Comparison of ENCODE assay signal across 8 mouse cellular contexts in the genomic region with DNA sequence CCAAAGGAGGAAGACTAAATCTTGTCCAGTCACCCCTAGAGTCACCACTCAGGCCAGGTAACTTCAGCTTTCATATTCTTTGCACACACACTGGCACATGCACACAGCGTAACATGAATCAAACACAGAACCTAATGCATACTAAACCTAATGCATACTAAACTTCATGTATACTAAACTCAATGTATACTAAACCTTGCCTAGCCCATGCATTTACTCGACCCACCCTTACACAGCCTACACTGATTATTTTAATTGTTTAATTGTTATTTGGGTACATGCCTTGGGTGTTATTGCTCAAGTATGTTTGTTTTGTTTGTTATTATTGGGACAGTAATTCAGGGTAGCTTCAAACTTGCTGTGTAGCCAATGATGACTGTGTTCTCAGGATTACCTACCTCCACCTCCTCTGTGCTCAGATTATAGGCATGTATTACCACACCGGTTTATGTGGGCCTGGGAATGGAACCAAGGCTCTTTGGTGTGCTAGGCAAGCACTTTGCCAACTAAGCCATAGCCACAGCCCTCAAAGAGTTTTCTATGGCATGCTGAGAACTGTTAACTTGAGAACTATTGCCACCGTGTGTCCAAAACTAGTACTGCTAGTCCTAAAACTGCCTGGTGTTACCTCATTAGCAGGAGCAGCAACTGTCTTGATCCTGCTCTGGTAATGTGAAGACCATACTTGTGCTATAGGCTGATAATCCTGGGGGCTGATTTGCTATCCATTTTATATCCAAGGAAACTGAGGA. TPM values are rescaled to one million over a fixed set of nuclear protein-coding genes. Genes with fewer than 3 reads are reported as not detected.
A peak's percentile ranks its signal among the peaks of the same experiment; 100 is the strongest.
DNase-seq lines count a peak whose midpoint lies in the region; ATAC-seq and TF ChIP-seq lines count a peak whose summit lies in the region.

No protein-coding gene starts in this region.

- peak; percentile 88 for TF ChIP-seq CTCF in kidney, postnatal 0 days (IDR thresholded peaks at IDR 0.05; ENCODE audit: low read depth)

- no peaks in the 10 kb centered on the region for H3K9me3 ChIP-seq in heart, embryonic 15.5 days (replicated peaks)
- H3K9me3 ChIP-seq in kidney, postnatal 0 days (replicated peaks; ENCODE audit: low read length): no peaks in the 10 kb centered on the region
- H3K9me3 ChIP-seq in stomach, embryonic 15.5 days: no peaks in the 10 kb centered on the region

- no peaks in the 10 kb centered on the region for H3K4me1 ChIP-seq in heart, embryonic 15.5 days (replicated peaks)
- H3K4me1 ChIP-seq in kidney, postnatal 0 days (replicated peaks; ENCODE audit: insufficient read depth, low read length): no peaks in the 10 kb centered on the region
- H3K4me1 ChIP-seq in stomach, embryonic 15.5 days: no peaks in the 10 kb centered on the region

- H3K27me3 ChIP-seq in heart, embryonic 15.5 days: no peaks in the 10 kb centered on the region
- H3K27me3 ChIP-seq in kidney, postnatal 0 days (ENCODE audit: insufficient read depth, low read length): no peaks in the 10 kb centered on the region
- H3K27me3 ChIP-seq in stomach, embryonic 15.5 days (replicated peaks): no peaks in the 10 kb centered on the region

- no peak overlapping the region for H3K9ac ChIP-seq in heart, embryonic 15.5 days
- no peak overlapping the region for H3K9ac ChIP-seq in kidney, postnatal 0 days (ENCODE audit: low read depth, low read length)
- H3K9ac ChIP-seq in stomach, embryonic 15.5 days: no peak overlapping the region

- H3K4me3 ChIP-seq in heart, embryonic 15.5 days: no peak overlapping the region
- no peak overlapping the region for H3K4me3 ChIP-seq in kidney, postnatal 0 days (replicated peaks; ENCODE audit: low read depth, low read length)
- H3K4me3 ChIP-seq in stomach, embryonic 15.5 days (replicated peaks): no peak overlapping the region

- 37% methylated on average over 4 of the region's 4 CpGs for WGBS in heart, embryonic 15.5 days
- 46% methylated on average over 4 of the region's 4 CpGs for WGBS in kidney, postnatal 0 days
- 48% methylated on average over 4 of the region's 4 CpGs for WGBS in stomach, embryonic 15.5 days

- no peak overlapping the region for H3K4me2 ChIP-seq in heart, embryonic 15.5 days
- H3K4me2 ChIP-seq in kidney, postnatal 0 days (ENCODE audit: low read length): no peak overlapping the region
- no peak overlapping the region for H3K4me2 ChIP-seq in stomach, embryonic 15.5 days

- no peak overlapping the region for H3K27ac ChIP-seq in heart, embryonic 15.5 days
- H3K27ac ChIP-seq in kidney, postnatal 0 days: no peak overlapping the region
- no peak overlapping the region for H3K27ac ChIP-seq in stomach, embryonic 15.5 days

- DNase-seq in CD4-positive, CD25-positive, alpha-beta regulatory T cell, adult 2 months (ENCODE audit: low read depth, low spot score): peak; percentile 92
- peak; percentile 63 for DNase-seq in adrenal gland, adult 8-10 months
- peak; percentile 88 for DNase-seq in kidney, postnatal 0 days (ENCODE audit: low spot score)
- DNase-seq in liver: peak; percentile 42

- H3K36me3 ChIP-seq in heart, embryonic 15.5 days: no peaks in the 10 kb centered on the region
- no peaks in the 10 kb centered on the region for H3K36me3 ChIP-seq in kidney, postnatal 0 days (ENCODE audit: insufficient read depth, low read length)
- H3K36me3 ChIP-seq in stomach, embryonic 15.5 days: no peaks in the 10 kb centered on the region

- peak; percentile 63; the same call in 1 of the 2 replicates for ATAC-seq in erythroid progenitor cell, adult 5-6 weeks (replicated peaks; ENCODE audit: low FRiP score, poor library complexity, severe bottlenecking)
- peak; percentile 31; the same call in 1 of the 2 replicates for ATAC-seq in heart, embryonic 15.5 days (replicated peaks; ENCODE audit: insufficient number of reproducible peaks, insufficient read depth, low FRiP score, low read depth)
- ATAC-seq in kidney, postnatal 0 days (replicated peaks; ENCODE audit: low FRiP score, low read depth): peak; percentile 74
- ATAC-seq in monocyte, adult 5-6 weeks (replicated peaks; ENCODE audit: insufficient number of reproducible peaks, low FRiP score, low TSS enrichment, poor library complexity, severe bottlenecking): peak; percentile 85
- ATAC-seq in stomach, embryonic 15.5 days (ENCODE audit: insufficient read depth, low FRiP score, low read depth): peak; percentile 65

RNA-seq across cellular contexts. Expression of a gene that starts 28.4 kb away (rescaled TPM):
- under 1 TPM; 0.22 to 0.87 (median 0.48) TPM for total RNA-seq in adrenal gland, adult 8-10 months (2022)
- not detected in 2 replicates for total RNA-seq in erythroid progenitor cell, adult 5-6 weeks (2015; ENCODE audit: low replicate concordance)
- 0.39 TPM in 1 of 2 replicates, not detected in the other for total RNA-seq in erythroid progenitor cell, adult 5-6 weeks (2017; ENCODE audit: low replicate concordance)
- polyA plus RNA-seq in heart, embryonic 15.5 days (2015; fragmentation: Nextera tagmentation; extraction: Ambion mirVana): 0.18 and 2.3 TPM in 2 replicates
- 0.05 and 0.08 TPM in 2 replicates for polyA plus RNA-seq in kidney, postnatal 0 days (2015; fragmentation: Nextera tagmentation; extraction: Ambion mirVana)
- total RNA-seq in monocyte, adult 5-6 weeks (2017): 8.1 to 9.7 TPM (median 8.2 TPM) in 3 replicates
- polyA plus RNA-seq in stomach, embryonic 15.5 days (2015; fragmentation: Nextera tagmentation; extraction: Ambion mirVana): 0.09 and 0.13 TPM in 2 replicates

RNA-seq across cellular contexts. Expression of a gene that starts 39.9 kb away (rescaled TPM):
- total RNA-seq in adrenal gland, adult 8-10 months (2022): 10 to 100 TPM in 2 of 4 experiments, 1 to 10 TPM in 2; 6.9 to 17.0 (median 11.6) TPM
- total RNA-seq in erythroid progenitor cell, adult 5-6 weeks (2015; ENCODE audit: low replicate concordance): 7.6 and 23.1 TPM in 2 replicates
- 6.3 and 8.2 TPM in 2 replicates for total RNA-seq in erythroid progenitor cell, adult 5-6 weeks (2017; ENCODE audit: low replicate concordance)
- 2.9 and 6.0 TPM in 2 replicates for polyA plus RNA-seq in heart, embryonic 15.5 days (2015; fragmentation: Nextera tagmentation; extraction: Ambion mirVana)
- 2.5 TPM in 2 replicates for polyA plus RNA-seq in kidney, postnatal 0 days (2015; fragmentation: Nextera tagmentation; extraction: Ambion mirVana)
- 343 to 455 TPM (median 362 TPM) in 3 replicates for total RNA-seq in monocyte, adult 5-6 weeks (2017)
- polyA plus RNA-seq in stomach, embryonic 15.5 days (2015; fragmentation: Nextera tagmentation; extraction: Ambion mirVana): 5.9 and 6.4 TPM in 2 replicates

Comparison
In these comparisons a context has a peak if more than half of its experiments do, and no peak if none do; other contexts are left out.
1. DNase-seq: peak in every context shown above with its lines; median percentile 92 in CD4-positive, CD25-positive, alpha-beta regulatory T cell, adult 2 months; 88 in kidney, postnatal 0 days; 63 in adrenal gland, adult 8-10 months; 42 in liver.
2. ATAC-seq: peak in every context shown above with its lines; median percentile 85 in monocyte, adult 5-6 weeks; 74 in kidney, postnatal 0 days; 65 in stomach, embryonic 15.5 days; 63 in erythroid progenitor cell, adult 5-6 weeks; 31 in heart, embryonic 15.5 days.
3. RNA of a gene that starts 39.9 kb away (total RNA-seq): 343 to 455 TPM in monocyte, adult 5-6 weeks; 6.3 to 23.1 TPM in erythroid progenitor cell, adult 5-6 weeks and 6.9 to 17.0 TPM in adrenal gland, adult 8-10 months; every median in the first group is over 10 times any median in the second.